Mouse (Mus musculus): ENCODE measurements at regions not wholly inside any gene's neighbourhood (a gene's known extent, or its start where the extent isn't known, plus 50 kb on each side); places are given as distances from the start of the nearest gene placed in this dataset.
A peak's percentile ranks its signal among the peaks of the same experiment; 100 is the strongest.
"Not testable (repeated sequence)": the region's sequence is repeated elsewhere in the genome, so short reads cannot be mapped to it uniquely, and the experiment has no call there.

DNA sequence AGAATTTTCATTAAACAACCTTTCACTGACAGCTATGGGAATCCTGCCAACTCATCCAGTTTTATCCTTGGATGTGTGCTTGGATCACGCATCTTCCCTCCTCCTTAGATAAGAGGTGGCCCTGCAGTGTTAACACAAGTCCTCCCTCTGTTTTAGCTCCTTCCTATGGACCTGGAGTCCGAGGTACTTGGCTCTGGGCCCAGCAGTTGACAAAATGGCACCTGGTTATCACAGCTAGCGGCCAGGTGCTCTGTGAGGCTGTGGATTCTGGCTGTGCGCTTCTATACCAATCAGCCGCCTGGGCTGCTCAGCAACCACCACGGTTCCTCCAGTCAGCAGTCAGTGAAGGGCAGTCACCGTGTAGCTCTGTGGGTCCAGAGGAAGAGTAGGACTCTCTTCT is 157.4 kb downstream of the Prdm2 start:
- no peak for DNase-seq (ENCODE audit: low spot score)

DNA sequence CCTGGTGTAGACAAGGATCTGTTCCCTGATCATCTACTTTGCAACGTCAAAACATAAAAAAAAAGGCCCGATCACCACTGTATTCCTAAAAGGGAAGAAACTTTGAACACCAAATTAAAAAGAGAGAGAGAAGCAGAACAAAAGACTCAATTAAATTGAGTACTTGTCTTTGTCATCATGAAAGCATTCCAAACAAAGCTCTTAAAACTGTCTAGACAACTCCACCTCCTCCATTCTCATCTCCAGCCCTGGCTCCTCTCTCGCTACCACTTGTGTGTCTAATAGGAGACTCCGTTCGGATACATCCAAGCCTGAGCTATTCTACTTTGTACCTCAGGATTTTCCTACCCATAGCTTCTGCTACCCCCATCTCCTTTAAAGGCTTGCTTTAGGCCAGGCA is 159.8 kb downstream of the Prdm2 start:
- DNase-seq (ENCODE audit: low spot score) = no peak

DNA sequence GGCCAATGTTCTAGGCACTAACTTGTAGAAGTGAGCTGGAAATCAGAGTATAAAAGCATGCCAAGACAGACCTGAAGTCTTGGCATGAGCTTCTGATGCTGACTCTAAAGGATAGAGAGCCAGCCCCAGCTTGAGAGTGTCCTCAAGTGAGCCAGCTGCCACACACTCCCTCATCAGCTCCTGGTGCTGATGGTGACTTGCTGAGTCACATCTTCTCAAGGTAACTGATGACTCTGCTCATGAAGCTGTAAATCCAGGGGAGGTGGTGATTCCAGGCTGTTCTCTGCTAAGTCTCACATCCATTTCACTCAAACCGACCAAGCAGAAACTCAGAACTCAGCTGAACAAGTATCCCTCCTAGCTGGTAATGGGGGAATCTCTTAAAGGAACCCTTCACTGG is 161.6 kb downstream of the Prdm2 start:
- DNase-seq (ENCODE audit: low spot score) = no peak

DNA sequence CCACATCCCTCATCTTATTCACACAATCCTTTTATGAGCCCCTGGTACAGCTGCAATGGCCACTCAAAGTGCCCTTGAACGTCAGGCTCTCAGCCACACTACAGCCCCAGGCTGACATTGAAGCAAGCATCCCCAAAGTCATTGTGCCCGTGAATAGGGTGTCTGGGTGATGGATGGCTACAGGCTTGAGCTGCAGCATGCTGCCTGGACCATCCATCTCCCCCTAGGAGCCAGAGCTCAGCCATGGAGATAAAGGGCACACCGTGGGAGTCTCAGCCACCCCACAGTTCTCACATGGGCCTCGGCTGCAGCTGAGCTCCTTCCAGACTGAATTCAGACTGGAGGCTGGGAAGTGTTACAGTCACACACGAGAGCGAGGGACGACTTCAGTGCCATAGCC is 167.6 kb downstream of the Prdm2 start:
- DNase-seq (ENCODE audit: low spot score) = no peak

DNA sequence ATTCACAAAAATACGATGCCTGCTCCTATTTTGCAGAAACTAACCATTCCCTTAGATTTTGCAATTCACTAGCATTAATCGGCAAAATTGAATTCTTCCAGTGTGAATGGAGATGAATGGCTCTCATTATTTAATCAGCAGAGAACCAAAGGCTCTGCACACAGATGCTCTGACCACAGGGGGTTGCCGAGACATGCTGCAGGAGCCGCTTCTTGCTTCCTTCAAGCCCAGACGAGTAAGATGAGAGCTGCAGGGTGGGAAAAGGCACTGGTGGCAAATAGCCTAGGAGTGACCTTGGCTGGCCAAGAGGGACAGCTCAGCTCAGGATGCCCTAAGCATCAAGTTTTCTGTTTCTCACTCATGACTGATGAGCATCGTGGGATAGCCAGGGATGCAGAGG is 170.0 kb downstream of the Prdm2 start:
- DNase-seq (ENCODE audit: low spot score) = no peak

DNA sequence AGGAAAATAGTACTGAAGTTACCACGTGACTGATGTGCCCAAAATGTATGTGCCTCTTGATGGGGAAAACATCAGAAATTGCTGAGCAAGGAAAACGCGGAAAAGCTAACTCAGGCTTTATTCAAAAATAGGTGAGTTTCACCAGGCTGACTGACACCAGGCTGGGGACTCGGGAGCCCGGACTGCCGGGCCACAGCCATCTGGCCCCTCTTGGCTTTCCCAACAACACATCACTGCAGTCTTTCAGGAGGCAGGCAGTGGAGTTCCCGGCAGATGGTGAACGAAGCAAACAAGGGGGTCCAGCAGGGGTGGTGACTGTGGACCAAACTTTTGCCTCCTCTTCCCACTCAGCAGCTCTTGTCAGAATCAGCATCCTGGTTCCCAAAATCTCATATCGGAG is 174.2 kb downstream of the Prdm2 start:
- no peak for DNase-seq (ENCODE audit: low spot score)

DNA sequence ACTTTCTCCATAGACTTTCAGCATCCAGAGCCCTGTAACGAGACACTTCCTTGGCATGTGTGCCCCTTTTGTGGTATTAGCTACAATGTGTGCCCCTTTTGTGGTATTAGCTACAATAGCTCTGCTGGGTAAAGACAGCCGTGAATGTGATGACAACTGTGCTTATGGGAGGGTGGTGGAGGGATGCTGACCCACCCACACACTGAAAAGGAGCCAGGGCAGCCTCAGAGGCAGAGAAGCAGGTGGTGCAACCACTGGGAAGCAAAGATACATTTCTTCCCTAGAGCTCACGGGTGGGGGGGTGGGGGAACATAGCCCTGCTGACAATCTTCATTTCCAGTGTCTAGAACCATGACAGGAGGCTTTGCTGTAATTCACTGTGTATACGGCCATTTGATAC is 176.1 kb downstream of the Prdm2 start:
- DNase-seq (ENCODE audit: low spot score) = no peak

DNA sequence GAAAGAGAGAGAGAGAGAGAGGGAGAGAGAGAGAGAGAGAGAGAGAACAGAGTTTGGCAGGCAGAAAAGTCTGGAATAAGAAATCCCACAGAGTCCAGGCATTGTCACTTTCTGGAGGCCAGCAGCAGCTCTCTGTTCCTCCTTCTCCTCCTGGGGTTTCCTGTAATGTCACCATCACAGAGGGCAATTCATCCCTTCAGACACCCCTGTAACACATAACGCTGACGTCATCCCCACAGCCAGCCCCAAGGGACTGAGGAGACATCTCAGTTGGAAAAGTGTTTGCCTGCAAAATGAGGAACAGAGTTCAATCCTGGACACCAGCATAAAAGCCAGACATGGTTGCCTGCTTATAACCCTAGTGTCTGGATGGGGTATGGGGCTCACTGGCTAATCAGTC is 177.7 kb downstream of the Prdm2 start:
- peak; percentile 7 for DNase-seq (ENCODE audit: low spot score)

DNA sequence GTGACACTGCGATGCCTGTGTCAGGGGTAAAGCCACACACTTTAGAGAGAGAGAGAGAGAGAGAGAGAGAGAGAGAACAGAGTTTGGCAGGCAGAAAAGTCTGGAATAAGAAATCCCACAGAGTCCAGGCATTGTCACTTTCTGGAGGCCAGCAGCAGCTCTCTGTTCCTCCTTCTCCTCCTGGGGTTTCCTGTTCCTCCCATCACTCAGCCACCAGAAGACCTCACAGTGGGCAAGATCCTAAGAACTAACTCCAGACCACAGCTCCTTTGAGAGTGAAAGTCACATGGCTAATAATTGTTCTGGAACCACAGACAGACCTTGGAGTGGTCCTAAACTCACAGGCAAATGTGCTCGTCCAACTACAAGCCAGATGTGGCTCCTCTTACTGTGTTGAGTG is 178.5 kb downstream of the Prdm2 start:
- DNase-seq (ENCODE audit: low spot score) = not testable (repeated sequence)

DNA sequence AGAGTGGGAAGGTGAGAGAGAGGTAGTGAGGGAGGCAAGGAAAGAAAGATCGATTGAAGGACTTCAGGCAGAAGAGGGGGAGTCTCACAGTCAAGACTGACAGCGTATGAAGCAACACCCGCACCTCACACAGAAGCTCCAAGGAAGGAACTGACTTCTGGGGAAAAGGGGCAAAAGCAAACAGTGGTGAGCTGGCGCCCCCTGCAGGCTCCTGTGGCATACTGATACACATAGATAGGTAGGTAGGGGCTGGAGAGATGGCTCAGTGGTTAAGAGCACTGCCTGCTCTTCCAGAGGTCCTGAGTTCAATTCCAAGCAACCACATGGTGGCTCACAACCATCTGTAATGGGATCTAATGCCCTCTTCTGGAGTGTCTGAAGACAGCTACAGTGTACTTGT is 183.0 kb downstream of the Prdm2 start:
- not testable (repeated sequence) for DNase-seq (ENCODE audit: low spot score)

DNA sequence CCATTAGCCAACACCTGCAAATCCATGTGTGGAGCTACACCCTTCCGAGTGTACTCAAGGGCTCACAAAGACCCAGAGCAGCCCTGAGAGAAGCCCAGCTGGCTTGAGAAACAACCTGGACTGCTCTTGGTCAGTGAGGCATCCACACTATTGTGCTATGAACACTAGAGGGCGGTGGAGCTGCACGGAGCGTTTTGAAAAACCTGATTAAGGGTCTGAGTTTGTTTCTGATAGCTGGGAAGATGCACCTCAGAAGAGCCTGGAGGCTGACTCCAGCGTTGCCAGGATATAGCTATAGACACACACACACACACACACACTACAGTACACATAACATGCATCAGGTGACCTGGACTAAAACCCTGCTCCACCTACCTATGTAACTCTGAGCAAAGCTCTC is 185.5 kb downstream of the Prdm2 start:
- DNase-seq (ENCODE audit: low spot score) = peak; percentile 35

DNA sequence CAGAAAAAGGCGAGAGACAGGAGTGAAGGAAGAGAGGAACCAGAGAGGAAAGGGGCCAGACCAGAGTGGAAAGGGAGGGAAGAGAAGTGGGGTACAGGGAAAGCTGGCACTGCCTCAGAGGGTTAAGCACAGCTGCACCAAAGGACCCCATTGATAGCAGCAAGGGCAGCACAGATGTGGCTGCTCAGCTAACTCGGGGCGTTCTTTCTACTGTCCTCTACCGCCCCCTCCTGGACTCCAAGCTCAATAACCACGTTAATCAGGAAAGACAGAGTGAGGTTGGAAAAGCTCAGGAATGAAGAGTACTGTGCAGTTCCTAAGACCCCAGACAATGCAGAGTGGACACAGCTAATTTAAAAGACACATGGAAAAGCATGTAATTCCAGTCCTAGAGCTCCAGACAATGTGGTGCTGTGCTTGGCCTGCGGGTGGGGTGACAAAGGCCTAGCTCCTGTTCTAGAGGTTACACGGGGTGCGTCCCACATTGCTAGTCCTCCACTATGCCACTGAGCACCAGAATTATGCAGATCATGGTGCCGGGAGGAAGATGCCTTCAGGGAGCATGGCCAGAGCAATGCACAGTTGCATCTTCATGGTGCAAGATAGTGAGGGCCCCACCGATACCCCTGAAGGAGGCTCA is 191.4 kb downstream of the Prdm2 start:
- DNase-seq (ENCODE audit: low spot score) = peak; percentile 19

DNA sequence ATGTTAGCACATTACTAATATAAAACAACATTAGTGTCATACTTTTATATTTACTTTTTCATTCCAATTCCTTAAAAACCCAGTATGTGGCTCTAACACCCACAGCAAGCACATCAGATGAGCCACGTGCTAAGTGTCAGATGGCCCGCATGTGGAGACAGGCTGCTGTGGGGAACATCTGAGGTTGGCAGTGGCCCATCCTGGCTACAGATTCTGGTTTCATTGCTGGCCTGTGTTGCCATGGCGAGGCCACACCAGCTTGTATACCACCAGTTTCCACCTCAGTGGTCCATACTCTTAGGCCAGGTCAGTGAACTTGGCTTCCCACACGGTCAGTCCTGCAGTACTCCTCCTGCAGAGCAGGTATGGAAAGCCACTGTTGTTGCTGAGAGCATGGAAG is 192.1 kb downstream of the Prdm2 start:
- DNase-seq (ENCODE audit: low spot score) = no peak

DNA sequence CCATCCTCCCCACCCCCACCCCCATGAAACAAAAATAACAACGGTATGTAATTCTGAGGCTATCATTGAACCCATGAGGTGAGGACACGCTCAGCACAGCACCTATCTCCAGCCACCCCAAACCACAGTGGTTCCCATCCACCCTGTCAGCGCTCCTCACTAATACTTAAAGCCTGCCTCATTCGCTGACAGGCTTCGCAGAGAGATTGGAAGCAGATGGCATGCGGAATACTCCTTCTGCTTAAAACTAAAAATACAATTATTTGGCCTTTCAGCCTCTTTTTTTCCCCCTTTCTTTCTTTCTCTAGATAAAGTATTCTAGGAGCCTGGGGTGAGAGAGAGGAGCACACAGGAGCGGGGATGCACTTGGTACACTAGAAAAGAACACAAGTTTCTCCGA is 199.9 kb downstream of the Prdm2 start:
- DNase-seq (ENCODE audit: low spot score) = no peak

DNA sequence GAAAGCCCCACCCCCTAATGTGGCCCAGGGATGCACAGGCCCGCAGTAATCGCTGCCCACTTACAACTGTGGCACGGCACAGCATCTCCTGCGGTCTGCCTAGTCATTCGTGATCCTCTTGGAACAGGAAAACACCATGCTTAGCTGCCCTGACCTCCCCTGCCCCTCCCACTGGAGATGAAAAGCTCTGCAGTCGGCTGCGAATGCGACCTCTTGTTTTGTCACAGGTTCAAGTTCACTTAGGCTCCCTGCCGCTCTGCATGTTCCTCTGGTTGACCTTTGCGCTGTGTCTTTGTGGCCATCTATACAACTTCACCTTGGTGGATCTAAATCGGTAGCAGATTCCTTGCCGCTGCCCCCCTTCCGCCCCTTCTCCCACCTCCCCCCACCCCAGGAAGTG is 210.8 kb downstream of the Prdm2 start:
- no peak for DNase-seq (ENCODE audit: low spot score)

DNA sequence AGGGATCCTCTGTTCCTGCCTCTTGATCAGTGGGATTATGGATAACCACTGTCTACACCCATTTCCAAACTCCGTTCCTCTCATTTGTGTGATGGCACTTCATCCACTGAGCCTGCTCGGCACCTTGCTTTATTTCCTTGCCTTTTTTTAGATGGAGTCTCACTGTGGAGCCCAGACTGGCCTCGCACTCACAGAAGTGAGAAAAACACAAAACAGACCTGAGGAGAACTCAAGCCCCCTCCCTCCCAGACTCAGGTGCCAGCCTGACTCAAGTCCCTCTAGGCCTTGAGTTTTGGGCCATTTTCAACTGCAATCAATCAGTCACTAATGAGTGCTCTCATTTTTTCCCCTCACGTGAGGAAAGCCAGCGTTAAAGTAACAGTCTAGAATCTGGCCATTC is 211.3 kb downstream of the Prdm2 start:
- DNase-seq (ENCODE audit: low spot score) = no peak

DNA sequence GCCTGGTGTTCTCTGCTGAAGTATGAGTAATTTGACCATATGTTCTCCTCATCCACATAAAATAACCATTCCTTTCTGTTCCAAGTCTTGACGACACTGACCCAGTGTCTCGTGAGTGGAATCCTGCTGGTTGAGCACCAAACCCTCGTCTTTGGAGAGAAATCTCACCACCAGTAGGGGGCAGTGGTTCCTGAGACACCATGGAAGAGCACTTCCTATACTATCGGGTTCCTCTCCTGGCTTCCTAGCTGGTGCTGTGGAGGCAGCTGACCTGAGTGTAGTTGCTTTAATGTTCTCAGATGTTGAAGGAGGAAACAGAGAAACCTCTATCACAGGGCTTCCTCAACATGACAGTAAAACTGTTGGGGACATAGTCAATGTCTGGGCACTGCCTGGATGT is 216.4 kb downstream of the Prdm2 start:
- no peak for DNase-seq (ENCODE audit: low spot score)

DNA sequence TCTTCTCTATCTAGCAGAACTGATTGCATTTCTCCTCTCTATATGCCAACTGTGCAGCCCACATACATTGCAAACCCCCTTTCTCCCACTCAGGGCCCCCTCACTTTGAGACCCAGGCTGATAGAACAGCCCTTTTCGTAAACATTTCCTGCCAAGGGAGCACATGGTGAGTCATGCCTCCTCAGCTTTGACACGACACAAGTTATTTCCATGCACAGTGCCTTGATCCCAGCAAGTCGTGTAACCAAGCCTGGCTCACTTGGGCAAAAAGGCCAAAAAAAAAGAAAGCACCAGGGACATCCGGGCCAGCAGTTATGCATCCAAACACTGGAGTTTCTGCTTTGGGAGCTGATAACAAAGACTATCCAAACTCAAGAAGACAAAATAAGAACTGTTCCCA is 221.4 kb downstream of the Prdm2 start:
- no peak for DNase-seq (ENCODE audit: low spot score)

DNA sequence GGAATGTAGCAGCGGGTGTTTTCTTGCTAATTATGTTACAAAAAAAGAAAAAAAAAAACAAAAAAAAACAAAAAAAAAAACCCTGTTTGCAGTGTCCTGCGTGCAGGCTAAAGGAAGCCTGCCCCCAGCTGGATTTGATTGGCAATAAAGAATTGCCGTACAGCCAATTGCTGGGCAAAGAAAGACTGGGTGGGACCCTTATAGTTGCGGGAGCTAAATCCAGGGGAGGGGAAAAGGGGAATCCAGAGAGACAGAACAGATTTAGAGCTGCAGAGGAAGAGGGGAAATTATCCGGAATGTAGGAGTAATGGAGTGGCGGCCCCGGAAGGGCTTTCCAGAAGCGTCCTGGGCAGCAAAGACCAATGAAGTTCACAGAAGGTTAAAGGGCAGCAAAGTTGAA is 223.6 kb downstream of the Prdm2 start:
- DNase-seq (ENCODE audit: low spot score) = no peak

DNA sequence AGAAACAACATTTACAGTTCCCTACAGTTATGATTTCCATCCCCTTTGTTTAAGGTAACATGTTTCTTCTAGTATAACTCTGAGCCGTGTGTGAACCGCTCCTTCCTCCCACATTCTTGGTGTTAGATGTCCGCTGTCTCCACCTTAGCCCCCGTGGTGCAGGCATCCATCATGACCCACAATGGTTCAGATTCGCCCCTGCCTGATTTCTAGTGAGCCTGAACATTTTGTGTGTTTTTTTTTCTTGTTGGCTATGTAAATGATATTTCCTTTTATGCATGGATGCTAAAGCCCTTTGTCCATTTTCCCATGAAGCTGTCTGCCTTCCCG is 229.5 kb downstream of the Prdm2 start:
- no peak for DNase-seq (ENCODE audit: low spot score)

DNA sequence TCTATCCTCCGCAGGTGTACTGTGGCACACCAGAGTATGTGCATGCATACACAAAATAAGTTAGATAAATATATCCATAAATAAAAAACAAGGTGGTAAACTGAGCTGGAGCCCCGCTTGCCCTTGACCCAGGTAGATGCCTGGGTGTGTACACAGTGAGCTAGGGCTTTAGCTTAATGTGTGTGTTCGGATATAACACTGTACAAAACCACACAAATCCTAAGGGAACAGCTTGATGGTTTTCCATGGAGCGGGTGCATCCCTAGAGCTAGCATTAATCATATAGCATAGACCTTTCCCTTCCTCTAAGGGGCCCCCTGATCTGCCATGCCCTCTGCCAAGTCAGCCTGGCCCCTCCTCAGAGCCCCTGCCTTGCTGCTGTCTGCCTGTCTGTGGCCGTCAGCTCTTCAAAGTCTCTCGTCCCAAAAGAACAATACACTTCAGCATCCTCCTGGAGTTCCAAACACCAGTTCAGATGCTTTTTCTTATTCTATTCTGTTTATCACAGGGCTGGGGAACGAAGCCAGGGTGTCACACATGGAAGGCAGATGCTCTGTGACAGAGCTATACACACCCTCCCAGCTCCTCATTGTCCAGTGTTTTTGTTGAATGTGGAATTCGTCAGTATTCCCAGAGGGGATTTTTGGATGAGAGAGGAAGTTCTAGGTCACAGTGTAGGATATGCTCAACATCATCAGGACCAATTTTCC is 230.1 kb downstream of the Prdm2 start:
- no peak for DNase-seq (ENCODE audit: low spot score)

DNA sequence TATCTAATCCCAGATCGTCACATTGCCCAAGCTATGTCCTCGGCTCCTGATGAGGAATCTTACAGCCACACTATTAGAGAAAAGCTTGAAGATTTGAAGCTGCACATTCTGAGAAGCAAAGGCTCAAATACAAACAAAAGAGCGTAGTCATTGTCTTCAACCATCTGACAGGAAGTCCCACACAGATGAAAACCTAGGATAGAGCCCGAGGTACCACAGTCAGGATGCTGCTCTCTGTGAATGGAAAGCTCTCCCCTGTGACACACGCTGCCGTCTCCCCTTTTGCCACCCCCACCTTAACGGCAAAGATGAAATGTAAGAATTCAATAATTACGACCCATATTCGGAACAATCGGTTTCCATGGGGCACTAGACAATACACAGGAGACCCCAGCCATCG is 237.2 kb downstream of the Prdm2 start:
- no peak for DNase-seq (ENCODE audit: low spot score)

DNA sequence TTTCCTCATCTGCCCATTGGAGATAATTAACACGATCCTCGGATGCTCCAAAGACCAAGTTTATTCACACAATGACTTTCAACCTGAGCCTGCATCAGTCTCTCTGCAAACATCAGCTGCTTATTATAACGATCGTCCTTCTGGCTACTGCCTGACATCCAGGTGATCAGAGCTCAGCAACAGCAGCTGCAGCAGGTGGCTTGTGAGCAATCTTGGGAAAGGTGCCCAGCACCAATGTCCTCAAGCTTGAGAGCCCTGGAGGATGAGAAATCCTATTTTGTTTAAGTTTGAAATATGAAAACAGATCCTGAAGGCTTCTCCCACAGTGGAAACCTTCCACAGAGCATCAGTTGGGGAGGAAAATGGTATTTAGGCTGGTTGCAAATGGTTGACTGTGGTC is 242.8 kb downstream of the Prdm2 start:
- DNase-seq (ENCODE audit: low spot score) = no peak

DNA sequence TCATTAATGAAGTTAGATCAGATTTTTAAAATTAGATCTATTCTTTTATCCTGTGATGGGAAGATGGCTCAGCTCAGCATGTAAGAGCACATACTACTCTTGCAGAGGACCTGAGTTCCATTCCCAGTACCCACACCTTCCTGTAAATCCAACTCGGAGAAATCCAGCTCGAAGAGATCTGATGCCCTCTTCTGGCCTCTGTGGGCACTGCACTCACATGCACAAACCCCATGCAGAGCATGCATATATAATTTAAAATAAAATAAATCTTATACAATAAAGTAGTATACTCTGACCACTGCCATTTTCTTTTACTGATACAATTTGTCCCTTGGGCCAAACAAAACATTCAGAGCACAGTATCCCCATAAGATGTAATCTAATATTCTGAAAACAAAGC is 245.2 kb downstream of the Prdm2 start:
- DNase-seq (ENCODE audit: low spot score) = no peak

Measured in MN1 (cell line).